In genomic region chr11:110098901-110099300, GRCm38 (mm10) we compare ENCODE assay signal across 21 mouse cellular contexts. TPM values are rescaled to one million over a fixed set of nuclear protein-coding genes. Genes with fewer than 3 reads are reported as not detected.
DNase-seq lines count a peak whose midpoint lies in the region; ATAC-seq and TF ChIP-seq lines count a peak whose summit lies in the region.
"Had no signal": no experiment of that assay in that cellular context is flagged by ENCODE, and none has a peak within 500 bp of the region (broad histone marks: within the 10 kb centered on the region; RNA-seq: fewer than 3 reads in every experiment).

No protein-coding gene starts in this region.

- intact Hi-C loops in heart, postnatal 10 days (cut with DNase I), result no loop called here
- intact Hi-C loops in heart, postnatal 25 days (cut with DNase I), result loop anchor here (5.0 kb wide), 1 partner anchor 212 kb away; no protein-coding TSS in a partner anchor

- no peak for ATAC-seq in heart, embryonic 12.5 days (ENCODE audit: insufficient number of reproducible peaks, low FRiP score)
- no peak for ATAC-seq in lung, embryonic 14.5 days (ENCODE audit: insufficient read depth)
- ATAC-seq in erythroid progenitor cell, adult 5-6 weeks (replicated peaks; ENCODE audit: low FRiP score, poor library complexity, severe bottlenecking), result no peak
- ATAC-seq: activated CD4-positive, CD25-positive, alpha-beta regulatory T cell, adult 4 months; forebrain, embryonic 14.5 days; intestine, embryonic 15.5 days; Patski had no signal

- H3K9ac ChIP-seq in heart, embryonic 12.5 days, result no peak overlapping the region
- H3K9ac ChIP-seq in lung, embryonic 14.5 days, result no peak overlapping the region
- H3K9ac ChIP-seq: embryonic facial prominence, embryonic 13.5 days; hindbrain, embryonic 13.5 days; intestine, embryonic 15.5 days had no signal

- H3K27ac ChIP-seq in heart, embryonic 12.5 days (ENCODE audit: poor library complexity, severe bottlenecking), result no peak overlapping the region
- no peak overlapping the region for H3K27ac ChIP-seq in lung, embryonic 14.5 days (ENCODE audit: low read depth)
- H3K27ac ChIP-seq: embryonic facial prominence, embryonic 13.5 days; hindbrain, embryonic 13.5 days; intestine, embryonic 15.5 days had no signal

- no peaks in the 10 kb centered on the region for H3K27me3 ChIP-seq in heart, embryonic 12.5 days (replicated peaks)
- H3K27me3 ChIP-seq in lung, embryonic 14.5 days (ENCODE audit: insufficient read depth, low read length), result no peaks in the 10 kb centered on the region
- H3K27me3 ChIP-seq: CH12.LX; embryonic facial prominence, embryonic 13.5 days; hindbrain, embryonic 13.5 days; intestine, embryonic 15.5 days had no signal

- WGBS in heart, embryonic 12.5 days, result 36% methylated on average over 4 of the region's 4 CpGs
- 59% methylated on average over 4 of the region's 4 CpGs for WGBS in lung, embryonic 14.5 days
- WGBS in lung, adult 2 months, result 48% methylated on average over 4 of the region's 4 CpGs

- H3K36me3 ChIP-seq in heart, embryonic 12.5 days, result no peaks in the 10 kb centered on the region
- no peaks in the 10 kb centered on the region for H3K36me3 ChIP-seq in lung, embryonic 14.5 days (ENCODE audit: insufficient read depth)
- H3K36me3 ChIP-seq: embryonic facial prominence, embryonic 13.5 days; hindbrain, embryonic 13.5 days; intestine, embryonic 15.5 days had no signal

- no peak for TF ChIP-seq CTCF in lung, embryonic 14.5 days (IDR thresholded peaks at IDR 0.05; ENCODE audit: low read depth)
- no peak for TF ChIP-seq CTCF in lung, adult 2 months (IDR thresholded peaks at IDR 0.05; ENCODE audit: insufficient read depth, low read length)

- peak; percentile 31 to 37 for DNase-seq in heart, adult 18-20 months
- peak; percentile 10 for DNase-seq in lung, embryonic 14.5 days
- no peak for DNase-seq in lung, adult 2 months
- peak; percentile 20 to 28 for DNase-seq in heart, postnatal 10 days
- DNase-seq in heart, postnatal 25 days (ENCODE audit: low spot score), result peak; percentile 21
- no peak for DNase-seq in right cerebral cortex, postnatal 36 days (ENCODE audit: low spot score in 2 of 2)
- DNase-seq: adrenal gland, postnatal 14 days; cerebellum, adult 18-20 months; cerebellum, adult 9-11 months; cerebellum, postnatal 36 days; kidney, adult 18-20 months had no signal

- no peak for TF ChIP-seq POLR2A in lung, adult 2 months (IDR thresholded peaks at IDR 0.05; ENCODE audit: borderline replicate concordance, extremely low read depth, low read depth, low read length)

- no peaks in the 10 kb centered on the region for H3K4me1 ChIP-seq in heart, embryonic 12.5 days (replicated peaks)
- no peaks in the 10 kb centered on the region for H3K4me1 ChIP-seq in lung, embryonic 14.5 days (ENCODE audit: insufficient read depth)
- no peaks in the 10 kb centered on the region for H3K4me1 ChIP-seq in lung, adult 2 months (ENCODE audit: control insufficient read depth, insufficient read depth, low read length)
- H3K4me1 ChIP-seq: embryonic facial prominence, embryonic 13.5 days; hindbrain, embryonic 13.5 days; intestine, embryonic 15.5 days had no signal

- H3K4me3 ChIP-seq in heart, embryonic 12.5 days, result no peak overlapping the region
- H3K4me3 ChIP-seq in lung, embryonic 14.5 days (ENCODE audit: low read depth, low read length), result no peak overlapping the region
- H3K4me3 ChIP-seq in lung, adult 2 months (replicated peaks; ENCODE audit: extremely low read depth, low read depth, low read length), result no peak overlapping the region
- H3K4me3 ChIP-seq: embryonic facial prominence, embryonic 13.5 days; hindbrain, embryonic 13.5 days; intestine, embryonic 15.5 days had no signal

- H3K9me3 ChIP-seq in heart, embryonic 12.5 days (replicated peaks), result no peaks in the 10 kb centered on the region
- H3K9me3 ChIP-seq in lung, embryonic 14.5 days (ENCODE audit: low read depth, low read length), result no peaks in the 10 kb centered on the region
- H3K9me3 ChIP-seq: embryonic facial prominence, embryonic 13.5 days; hindbrain, embryonic 13.5 days; intestine, embryonic 15.5 days had no signal

- no peak overlapping the region for H3K4me2 ChIP-seq in heart, embryonic 12.5 days
- H3K4me2 ChIP-seq in lung, embryonic 14.5 days, result no peak overlapping the region
- H3K4me2 ChIP-seq: embryonic facial prominence, embryonic 13.5 days; hindbrain, embryonic 13.5 days; intestine, embryonic 15.5 days had no signal

RNA-seq across cellular contexts. Expression of gene Abca8a, which starts 3.1 kb away (rescaled TPM):
- 10 to 100 TPM; 35.0 to 36.4 TPM for total RNA-seq in heart, adult 18-20 months (2021)
- 0.10 TPM in 2 replicates for polyA plus RNA-seq in heart, embryonic 12.5 days (2016; fragmentation: Nextera tagmentation; extraction: Ambion mirVana)
- 3.6 and 4.8 TPM in 2 replicates for polyA plus RNA-seq in lung, embryonic 14.5 days (2014; fragmentation: Nextera tagmentation; extraction: Ambion mirVana)
- 16.5 and 23.0 TPM in 2 replicates for polyA plus RNA-seq in lung, adult 2 months (2012; rRNA removed)
- 10 to 100 TPM; 47.2 to 48.5 TPM for total RNA-seq in heart, postnatal 10 days (2021)
- 10 to 100 TPM; 39.1 to 57.6 TPM for total RNA-seq in heart, postnatal 25 days (2021)
- not detected in 2 replicates for total RNA-seq in erythroid progenitor cell, adult 5-6 weeks (2015; ENCODE audit: low replicate concordance)
- 0.13 and 0.76 TPM in 2 replicates for total RNA-seq in erythroid progenitor cell, adult 5-6 weeks (2017; ENCODE audit: low replicate concordance)
- total RNA-seq: hematopoietic stem cell, adult 5-6 weeks had no signal

Comparison
In these comparisons a context has a peak if more than half of its experiments do, and no peak if none do; other contexts are left out.
1. DNase-seq: peak in heart, adult 18-20 months (2 of 2), lung, embryonic 14.5 days (single experiment), heart, postnatal 10 days (2 of 2) and heart, postnatal 25 days (single experiment); none in lung, adult 2 months (single experiment) and right cerebral cortex, postnatal 36 days (0 of 2).
2. RNA of gene Abca8a, which starts 3.1 kb away (total RNA-seq): 39.1 to 57.6 TPM in heart, postnatal 25 days, 47.2 to 48.5 TPM in heart, postnatal 10 days and 35.0 to 36.4 TPM in heart, adult 18-20 months; 0.13 to 0.76 TPM in erythroid progenitor cell, adult 5-6 weeks; every median in the first group is over 10 times any median in the second.